ENCODE assay signal across 9 mouse cellular contexts in the genomic region with DNA sequence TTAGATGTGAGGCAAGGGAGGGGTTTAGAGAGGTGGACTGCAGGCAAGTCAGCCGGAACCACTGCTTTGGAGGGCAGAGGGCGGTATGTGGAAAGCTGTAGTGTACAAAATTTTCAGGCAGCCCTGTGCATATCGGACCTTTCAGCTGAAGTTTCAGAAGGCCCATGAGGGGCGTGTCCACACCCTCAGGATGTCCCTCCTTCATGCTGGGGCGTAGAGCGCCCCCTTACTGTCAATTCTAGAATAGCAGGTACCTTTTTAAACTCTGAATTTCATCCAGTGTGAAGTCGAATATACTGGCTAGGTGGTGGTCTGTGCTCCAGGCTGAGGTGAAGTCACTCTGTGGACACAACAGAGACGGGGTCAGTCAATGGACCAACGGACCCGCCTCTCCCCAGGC. TPM values are rescaled to one million over a fixed set of nuclear protein-coding genes. Genes with fewer than 3 reads are reported as not detected.
DNase-seq lines count a peak whose midpoint lies in the region; ATAC-seq and TF ChIP-seq lines count a peak whose summit lies in the region.
"Had no signal": no experiment of that assay in that cellular context is flagged by ENCODE, and none has a peak within 500 bp of the region (broad histone marks: within the 10 kb centered on the region; RNA-seq: fewer than 3 reads in every experiment).

No protein-coding gene starts in this region.

- TF ChIP-seq EP300 in liver, embryonic 14.5 days (IDR thresholded peaks at IDR 0.05; ENCODE audit: low read depth), result no peak

- no peak overlapping the region for H3K27ac ChIP-seq in hindbrain, postnatal 0 days
- no peak overlapping the region for H3K27ac ChIP-seq in hindbrain, embryonic 13.5 days
- no peak overlapping the region for H3K27ac ChIP-seq in liver, embryonic 14.5 days
- H3K27ac ChIP-seq in forebrain, embryonic 15.5 days (replicated peaks), result no peak overlapping the region
- H3K27ac ChIP-seq: neural tube, embryonic 12.5 days had no signal

- H3K27me3 ChIP-seq in hindbrain, postnatal 0 days (ENCODE audit: insufficient read depth, low read length), result no peaks in the 10 kb centered on the region
- no peaks in the 10 kb centered on the region for H3K27me3 ChIP-seq in hindbrain, embryonic 13.5 days
- no peaks in the 10 kb centered on the region for H3K27me3 ChIP-seq in liver, embryonic 14.5 days (ENCODE audit: control insufficient read depth, insufficient read depth, low read length)
- no peaks in the 10 kb centered on the region for H3K27me3 ChIP-seq in forebrain, embryonic 15.5 days
- H3K27me3 ChIP-seq: neural tube, embryonic 12.5 days had no signal

- no peak overlapping the region for H3K9ac ChIP-seq in hindbrain, postnatal 0 days (replicated peaks; ENCODE audit: low read length)
- H3K9ac ChIP-seq in hindbrain, embryonic 13.5 days, result no peak overlapping the region
- no peak overlapping the region for H3K9ac ChIP-seq in liver, embryonic 14.5 days (replicated peaks)
- no peak overlapping the region for H3K9ac ChIP-seq in forebrain, embryonic 15.5 days (replicated peaks)
- H3K9ac ChIP-seq: neural tube, embryonic 12.5 days had no signal

- H3K4me2 ChIP-seq in hindbrain, postnatal 0 days (ENCODE audit: low read depth, low read length), result no peak overlapping the region
- no peak overlapping the region for H3K4me2 ChIP-seq in hindbrain, embryonic 13.5 days
- no peak overlapping the region for H3K4me2 ChIP-seq in liver, embryonic 14.5 days (ENCODE audit: low read depth)
- no peak overlapping the region for H3K4me2 ChIP-seq in forebrain, embryonic 15.5 days (replicated peaks)
- H3K4me2 ChIP-seq: neural tube, embryonic 12.5 days had no signal

- no peaks in the 10 kb centered on the region for H3K36me3 ChIP-seq in hindbrain, postnatal 0 days (ENCODE audit: insufficient read depth, low read length)
- no peaks in the 10 kb centered on the region for H3K36me3 ChIP-seq in hindbrain, embryonic 13.5 days
- H3K36me3 ChIP-seq in liver, embryonic 14.5 days (replicated peaks; ENCODE audit: control insufficient read depth, insufficient read depth, low read depth), result no peaks in the 10 kb centered on the region
- no peaks in the 10 kb centered on the region for H3K36me3 ChIP-seq in forebrain, embryonic 15.5 days
- H3K36me3 ChIP-seq: neural tube, embryonic 12.5 days had no signal

- DNase-seq in hindbrain, postnatal 0 days (ENCODE audit: low spot score), result peak; percentile 31
- peak; percentile 54 for DNase-seq in T-cell, adult 2 months (ENCODE audit: low spot score)
- peak; percentile 56 for DNase-seq in forelimb bud, embryonic 11.5 days (ENCODE audit: low read depth, low spot score)
- peak in 1 of 3 experiments; percentile 55 for DNase-seq in liver, embryonic 14.5 days (ENCODE audit: low read depth in 3 of 3, low spot score in 3 of 3)
- DNase-seq in spleen, postnatal 36 days (ENCODE audit: low spot score in 2 of 2), result peak; percentile 47 to 65
- no peak for DNase-seq in left cerebral cortex, adult 8-10 months (ENCODE audit: low spot score in 2 of 2)

- WGBS in hindbrain, postnatal 0 days, result 25% methylated on average over 10 of the region's 10 CpGs
- whole genome bisulfite sequencing in hindbrain, embryonic 13.5 days, result 23% methylated on average over 10 of the region's 10 CpGs
- WGBS in liver, embryonic 14.5 days (ENCODE audit: insufficient replicate concordance), result 17% methylated on average over 10 of the region's 10 CpGs
- WGBS in forebrain, embryonic 15.5 days, result 21% methylated on average over 10 of the region's 10 CpGs

- no peaks in the 10 kb centered on the region for H3K9me3 ChIP-seq in hindbrain, postnatal 0 days (ENCODE audit: low read length)
- H3K9me3 ChIP-seq in hindbrain, embryonic 13.5 days, result no peaks in the 10 kb centered on the region
- no peaks in the 10 kb centered on the region for H3K9me3 ChIP-seq in liver, embryonic 14.5 days (ENCODE audit: control insufficient read depth, low read length)
- H3K9me3 ChIP-seq in forebrain, embryonic 15.5 days, result no peaks in the 10 kb centered on the region
- H3K9me3 ChIP-seq: neural tube, embryonic 12.5 days had no signal

- H3K4me3 ChIP-seq in hindbrain, postnatal 0 days (ENCODE audit: low read length), result no peak overlapping the region
- H3K4me3 ChIP-seq in hindbrain, embryonic 13.5 days, result no peak overlapping the region
- no peak overlapping the region for H3K4me3 ChIP-seq in liver, embryonic 14.5 days (ENCODE audit: insufficient read depth in 1 of 2, low read depth in 2 of 2, low read length in 2 of 2)
- no peak overlapping the region for H3K4me3 ChIP-seq in forebrain, embryonic 15.5 days
- H3K4me3 ChIP-seq: neural tube, embryonic 12.5 days had no signal

- H3K4me1 ChIP-seq in hindbrain, postnatal 0 days (ENCODE audit: insufficient read depth, low read length), result no peaks in the 10 kb centered on the region
- no peaks in the 10 kb centered on the region for H3K4me1 ChIP-seq in hindbrain, embryonic 13.5 days (replicated peaks)
- no peaks in the 10 kb centered on the region for H3K4me1 ChIP-seq in liver, embryonic 14.5 days (replicated peaks; ENCODE audit: control insufficient read depth in 2 of 2, insufficient read depth in 2 of 2, low read length in 1 of 2)
- no peaks in the 10 kb centered on the region for H3K4me1 ChIP-seq in forebrain, embryonic 15.5 days
- H3K4me1 ChIP-seq: neural tube, embryonic 12.5 days had no signal

- no peak for ATAC-seq in hindbrain, postnatal 0 days
- ATAC-seq in hindbrain, embryonic 13.5 days (ENCODE audit: low FRiP score), result no peak
- ATAC-seq in liver, embryonic 14.5 days (ENCODE audit: insufficient read depth), result peak; percentile 42; the same call in 1 of the 2 replicates
- ATAC-seq in forebrain, embryonic 15.5 days (replicated peaks), result no peak

- peak; percentile 62 for TF ChIP-seq CTCF in hindbrain, postnatal 0 days (IDR thresholded peaks at IDR 0.05; ENCODE audit: low read depth)
- TF ChIP-seq CTCF in liver, embryonic 14.5 days (IDR thresholded peaks at IDR 0.05; ENCODE audit: low read depth), result peak; percentile 85

RNA-seq across cellular contexts. Expression of gene Phf19, which starts 16.0 kb away (rescaled TPM):
- total RNA-seq in hindbrain, postnatal 0 days (2014; rRNA removed), result 1.7 and 2.5 TPM in 2 replicates
- 1.3 and 3.1 TPM in 2 replicates for polyA plus RNA-seq in hindbrain, postnatal 0 days (2015; fragmentation: Nextera tagmentation; extraction: Ambion mirVana)
- 1.1 and 1.3 TPM in 2 replicates for polyA plus RNA-seq in hindbrain, embryonic 13.5 days (2015; fragmentation: Nextera tagmentation; extraction: Ambion mirVana)
- 2.9 and 3.5 TPM in 2 replicates for polyA plus RNA-seq in liver, embryonic 14.5 days (2012; rRNA removed)
- 2.8 TPM in 2 replicates for polyA plus RNA-seq in liver, embryonic 14.5 days (2014; fragmentation: Nextera tagmentation; extraction: Ambion mirVana)
- polyA plus RNA-seq in forebrain, embryonic 15.5 days (2015; fragmentation: Nextera tagmentation; extraction: Ambion mirVana), result 5.2 and 6.5 TPM in 2 replicates
- 1 to 10 TPM in 1 of 4 experiments, under 1 TPM in 3; 0.65 to 1.2 (median 0.79) TPM for total RNA-seq in left cerebral cortex, adult 8-10 months (2022)

RNA-seq across cellular contexts. Expression of gene Psmd5, which starts 23.1 kb away (rescaled TPM):
- total RNA-seq in hindbrain, postnatal 0 days (2014; rRNA removed), result 37.6 and 39.4 TPM in 2 replicates
- 74.6 and 80.0 TPM in 2 replicates for polyA plus RNA-seq in hindbrain, postnatal 0 days (2015; fragmentation: Nextera tagmentation; extraction: Ambion mirVana)
- 95.6 and 105 TPM in 2 replicates for polyA plus RNA-seq in hindbrain, embryonic 13.5 days (2015; fragmentation: Nextera tagmentation; extraction: Ambion mirVana)
- 23.2 and 36.5 TPM in 2 replicates for polyA plus RNA-seq in liver, embryonic 14.5 days (2012; rRNA removed)
- 84.1 and 96.0 TPM in 2 replicates for polyA plus RNA-seq in liver, embryonic 14.5 days (2014; fragmentation: Nextera tagmentation; extraction: Ambion mirVana)
- polyA plus RNA-seq in forebrain, embryonic 15.5 days (2015; fragmentation: Nextera tagmentation; extraction: Ambion mirVana), result 101 and 108 TPM in 2 replicates
- 10 to 100 TPM; 33.6 to 46.2 (median 38.1) TPM for total RNA-seq in left cerebral cortex, adult 8-10 months (2022)

RNA-seq across cellular contexts. Expression of gene Cutal, which starts 23.6 kb away (rescaled TPM):
- total RNA-seq in hindbrain, postnatal 0 days (2014; rRNA removed), result 0.26 and 0.65 TPM in 2 replicates
- polyA plus RNA-seq in hindbrain, postnatal 0 days (2015; fragmentation: Nextera tagmentation; extraction: Ambion mirVana), result 0.20 and 0.37 TPM in 2 replicates
- polyA plus RNA-seq in hindbrain, embryonic 13.5 days (2015; fragmentation: Nextera tagmentation; extraction: Ambion mirVana), result not detected in 2 replicates
- polyA plus RNA-seq in liver, embryonic 14.5 days (2012; rRNA removed), result 2.6 and 4.0 TPM in 2 replicates
- 4.0 and 4.4 TPM in 2 replicates for polyA plus RNA-seq in liver, embryonic 14.5 days (2014; fragmentation: Nextera tagmentation; extraction: Ambion mirVana)
- polyA plus RNA-seq in forebrain, embryonic 15.5 days (2015; fragmentation: Nextera tagmentation; extraction: Ambion mirVana), result 0.15 and 0.24 TPM in 2 replicates
- under 1 TPM in 2 of 4 experiments, not detected in 2; 0.22 to 0.37 TPM for total RNA-seq in left cerebral cortex, adult 8-10 months (2022)
- polyA plus RNA-seq: neural tube, embryonic 12.5 days had no signal

Comparison
In these comparisons a context has a peak if more than half of its experiments do, and no peak if none do; other contexts are left out.
1. DNase-seq: peak in hindbrain, postnatal 0 days (single experiment), T-cell, adult 2 months (single experiment), forelimb bud, embryonic 11.5 days (single experiment) and spleen, postnatal 36 days (2 of 2); none in left cerebral cortex, adult 8-10 months (0 of 2).